Mouse (Mus musculus): Measurements from ENCODE around the gene Tpst1. TPM values are rescaled to one million over a fixed set of nuclear protein-coding genes. Genes with fewer than 3 reads are reported as not detected.
"Not testable (repeated sequence)": the region's sequence is repeated elsewhere in the genome, so short reads cannot be mapped to it uniquely, and the experiment has no call there.

Gene Tpst1
- 2.3 and 3.4 TPM in 2 replicates for polyA plus RNA-seq (2012)

DNA sequence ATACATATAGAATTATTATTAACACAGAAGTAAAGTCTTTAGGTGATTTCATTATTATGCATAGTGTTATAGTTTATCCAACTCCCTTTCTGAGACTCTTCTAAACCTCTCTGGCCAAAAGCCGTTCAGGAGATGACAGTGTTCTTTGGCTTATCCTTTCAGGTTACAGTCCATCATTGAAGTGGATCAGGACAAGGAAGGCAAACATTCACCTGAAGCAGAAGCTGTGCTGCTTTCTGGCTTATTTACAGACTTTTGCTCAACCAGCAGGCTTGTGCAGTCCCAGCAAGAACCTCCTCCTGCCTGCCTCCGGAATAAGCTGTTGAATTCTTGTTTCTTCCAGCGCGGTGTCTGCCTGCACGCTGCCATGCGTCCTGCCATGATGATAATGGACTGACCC lies at the start of gene Tpst1:
TSS of gene Tpst1 (plus strand) at position 301 of the 400 bp plus-strand sequence.
- H3K36me3 ChIP-seq (ENCODE audit: control insufficient read depth): no peaks in the 10 kb centered on the region
- TF ChIP-seq TAL1 (IDR thresholded peaks at IDR 0.05; ENCODE audit: low read length) (no peak), GATA1 (IDR thresholded peaks at IDR 0.05; ENCODE audit: low read length) (no peak)
- H3K4me1 ChIP-seq (ENCODE audit: control insufficient read depth): peaks cover 11% of the 10 kb centered on the region
- peaks cover 17% of the 10 kb centered on the region for H3K27me3 ChIP-seq (ENCODE audit: control insufficient read depth)
- H3K9me3 ChIP-seq (ENCODE audit: control insufficient read depth, low read length): no peaks in the 10 kb centered on the region
- H3K4me3 ChIP-seq (replicated peaks): no peak within 1 kb of the TSS

DNA sequence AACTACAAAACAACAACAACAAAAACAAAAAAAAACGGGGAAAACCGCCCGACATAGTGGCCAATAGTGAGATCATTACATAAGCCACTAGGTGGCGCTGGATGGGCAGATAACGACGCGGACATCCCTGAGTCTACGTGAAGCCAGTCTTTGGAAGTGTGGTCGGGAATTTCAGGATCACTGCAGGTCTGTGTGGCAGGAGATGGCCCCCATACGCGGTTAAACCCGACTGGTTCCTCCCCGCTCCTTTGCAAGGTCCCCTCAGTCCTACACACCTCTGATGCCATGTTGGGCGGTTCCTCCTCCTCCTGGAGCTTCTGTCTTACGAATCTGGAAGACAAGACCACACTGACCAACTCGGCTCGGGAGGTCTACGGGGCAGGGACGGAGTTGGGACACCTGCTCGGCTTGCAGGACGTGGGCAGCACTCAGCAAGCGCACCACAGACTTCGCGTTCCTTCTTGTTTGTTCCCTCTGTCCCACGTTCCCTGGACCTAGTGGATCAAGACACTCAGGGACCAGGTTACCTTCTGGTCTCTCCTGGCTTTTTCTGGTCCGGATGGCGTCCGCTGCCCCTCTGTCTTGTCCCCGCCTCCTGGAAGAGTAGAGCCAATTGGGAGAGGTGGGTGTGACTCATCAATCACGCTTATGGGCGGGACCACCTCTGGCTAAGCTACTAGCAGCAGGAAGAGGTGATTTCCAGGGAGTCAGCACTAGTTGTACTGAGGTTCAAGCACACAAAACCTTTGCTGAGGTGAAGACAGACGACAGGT lies 49.2 kb upstream of the Tpst1 start:
- peaks cover 31% of the 10 kb centered on the region for H3K4me1 ChIP-seq (ENCODE audit: control insufficient read depth)
- peaks cover 4% of the 10 kb centered on the region for H3K36me3 ChIP-seq (ENCODE audit: control insufficient read depth)
- peak; percentile 72 for TF ChIP-seq GATA1 (IDR thresholded peaks at IDR 0.05; ENCODE audit: low read length)
- no peak for TF ChIP-seq TAL1 (IDR thresholded peaks at IDR 0.05; ENCODE audit: low read length)
- H3K9me3 ChIP-seq (ENCODE audit: control insufficient read depth, low read length): no peaks in the 10 kb centered on the region
- H3K27me3 ChIP-seq (ENCODE audit: control insufficient read depth): peaks cover 12% of the 10 kb centered on the region
- H3K4me3 ChIP-seq (replicated peaks): peak overlapping the region; percentile 82

DNA sequence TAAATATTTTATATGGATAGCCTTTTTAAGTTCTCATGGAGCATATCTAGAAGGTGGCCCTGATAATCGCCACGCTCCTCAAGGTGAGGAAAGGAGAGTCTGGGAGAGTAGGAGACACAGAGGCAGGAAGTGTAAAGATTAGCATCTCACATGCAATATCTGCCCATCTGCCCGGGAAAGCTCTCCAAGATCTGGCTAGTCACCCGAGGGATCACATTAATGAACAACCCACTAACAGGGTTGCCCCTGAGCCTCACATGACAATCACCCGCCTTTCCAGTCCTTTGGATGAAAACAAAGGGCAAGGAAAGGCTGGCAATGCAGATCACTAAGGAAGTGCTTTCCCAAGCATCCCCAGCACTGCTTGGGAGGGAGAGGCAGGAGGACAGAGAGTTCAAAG lies 46.0 kb upstream of the Tpst1 start:
- no peak for TF ChIP-seq TAL1 (IDR thresholded peaks at IDR 0.05; ENCODE audit: low read length)
- H3K27me3 ChIP-seq (ENCODE audit: control insufficient read depth): peaks cover 12% of the 10 kb centered on the region
- peaks cover 51% of the 10 kb centered on the region for H3K4me1 ChIP-seq (ENCODE audit: control insufficient read depth)
- H3K36me3 ChIP-seq (ENCODE audit: control insufficient read depth): peaks cover 14% of the 10 kb centered on the region
- H3K4me3 ChIP-seq (replicated peaks): no peak overlapping the region
- H3K9me3 ChIP-seq (ENCODE audit: control insufficient read depth, low read length): no peaks in the 10 kb centered on the region

DNA sequence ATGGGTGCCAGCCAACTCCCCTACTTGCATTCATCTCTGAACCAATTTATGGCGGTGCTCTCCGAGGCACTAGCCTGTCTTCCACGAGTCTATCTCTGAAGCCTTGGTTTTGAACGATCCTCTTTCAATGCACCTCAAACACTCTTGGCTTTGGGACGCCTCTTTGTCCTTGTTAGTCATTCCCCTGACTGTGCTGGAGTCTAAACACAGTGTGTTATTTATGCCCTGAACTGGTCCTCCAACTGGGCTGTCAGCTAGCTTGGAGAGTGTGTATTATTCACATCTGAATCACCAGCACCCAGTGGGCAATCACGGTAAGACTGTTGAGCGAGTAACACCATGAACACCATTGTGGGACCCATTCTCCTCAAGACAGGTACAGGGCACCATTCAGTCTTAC lies 45.4 kb upstream of the Tpst1 start:
- Histone ChIP-seq H3K9me3 (ENCODE audit: control insufficient read depth, low read length) (no peaks in the 10 kb centered on the region), H3K36me3 (ENCODE audit: control insufficient read depth) (peaks cover 18% of the 10 kb centered on the region), H3K4me1 (ENCODE audit: control insufficient read depth) (peaks cover 57% of the 10 kb centered on the region), H3K4me3 (replicated peaks) (no peak overlapping the region), H3K27me3 (ENCODE audit: control insufficient read depth) (peaks cover 12% of the 10 kb centered on the region)
- TF ChIP-seq GATA1 (IDR thresholded peaks at IDR 0.05; ENCODE audit: low read length) (no peak), TAL1 (IDR thresholded peaks at IDR 0.05; ENCODE audit: low read length) (no peak)

DNA sequence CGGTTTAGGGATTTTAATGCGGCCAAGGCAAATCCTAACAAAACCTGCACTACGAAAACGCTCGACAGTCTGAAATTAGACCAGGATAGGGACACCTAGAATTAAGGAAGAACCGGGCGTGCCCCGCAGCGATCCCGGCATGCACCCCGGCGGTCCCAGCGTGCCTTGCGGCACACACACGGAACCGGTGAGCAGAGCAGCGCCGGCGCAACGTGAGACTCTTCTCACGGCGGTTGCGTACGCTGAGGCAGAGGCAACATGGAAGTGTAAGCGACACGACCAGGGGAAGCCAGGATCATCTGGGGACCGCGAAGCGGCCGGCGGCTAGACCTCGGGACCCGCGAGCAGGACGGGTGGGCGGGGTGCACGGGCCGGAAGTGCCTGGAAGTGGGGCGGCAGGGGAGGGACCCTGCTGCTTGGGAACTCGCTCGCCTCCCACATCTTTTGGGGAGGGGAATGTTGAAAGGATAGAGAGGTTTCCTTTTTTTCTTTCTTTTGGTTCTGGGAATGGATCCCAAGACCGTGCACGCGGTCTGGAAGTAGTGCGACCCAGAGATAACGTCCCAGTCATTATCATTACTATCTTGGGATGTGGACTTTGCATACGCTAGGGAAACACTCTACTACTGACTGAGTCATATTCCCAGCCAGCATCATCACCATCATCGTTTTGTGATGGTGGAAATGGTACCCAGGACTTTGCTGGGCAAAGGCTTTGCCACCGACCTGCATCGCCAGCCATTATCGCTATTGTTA lies 43.8 kb upstream of the Tpst1 start, which contains the start of the genes Asl and Crcp:
TSS of gene Asl (minus strand) at position 106 of the 756 bp plus-strand sequence.
TSS of gene Crcp (plus strand) at position 149 of the 756 bp plus-strand sequence.
- Histone ChIP-seq H3K27me3 (ENCODE audit: control insufficient read depth) (peaks cover 12% of the 10 kb centered on the region), H3K4me3 (replicated peaks) (peak within 1 kb of the TSS; percentile 73), H3K4me1 (ENCODE audit: control insufficient read depth) (peaks cover 55% of the 10 kb centered on the region), H3K9me3 (ENCODE audit: control insufficient read depth, low read length) (no peaks in the 10 kb centered on the region), H3K36me3 (ENCODE audit: control insufficient read depth) (peaks cover 22% of the 10 kb centered on the region)
- peak; percentile 50; the same call in 1 of the 2 replicates for TF ChIP-seq GATA1 (IDR thresholded peaks at IDR 0.05; ENCODE audit: low read length)
- no peak for TF ChIP-seq TAL1 (IDR thresholded peaks at IDR 0.05; ENCODE audit: low read length)

DNA sequence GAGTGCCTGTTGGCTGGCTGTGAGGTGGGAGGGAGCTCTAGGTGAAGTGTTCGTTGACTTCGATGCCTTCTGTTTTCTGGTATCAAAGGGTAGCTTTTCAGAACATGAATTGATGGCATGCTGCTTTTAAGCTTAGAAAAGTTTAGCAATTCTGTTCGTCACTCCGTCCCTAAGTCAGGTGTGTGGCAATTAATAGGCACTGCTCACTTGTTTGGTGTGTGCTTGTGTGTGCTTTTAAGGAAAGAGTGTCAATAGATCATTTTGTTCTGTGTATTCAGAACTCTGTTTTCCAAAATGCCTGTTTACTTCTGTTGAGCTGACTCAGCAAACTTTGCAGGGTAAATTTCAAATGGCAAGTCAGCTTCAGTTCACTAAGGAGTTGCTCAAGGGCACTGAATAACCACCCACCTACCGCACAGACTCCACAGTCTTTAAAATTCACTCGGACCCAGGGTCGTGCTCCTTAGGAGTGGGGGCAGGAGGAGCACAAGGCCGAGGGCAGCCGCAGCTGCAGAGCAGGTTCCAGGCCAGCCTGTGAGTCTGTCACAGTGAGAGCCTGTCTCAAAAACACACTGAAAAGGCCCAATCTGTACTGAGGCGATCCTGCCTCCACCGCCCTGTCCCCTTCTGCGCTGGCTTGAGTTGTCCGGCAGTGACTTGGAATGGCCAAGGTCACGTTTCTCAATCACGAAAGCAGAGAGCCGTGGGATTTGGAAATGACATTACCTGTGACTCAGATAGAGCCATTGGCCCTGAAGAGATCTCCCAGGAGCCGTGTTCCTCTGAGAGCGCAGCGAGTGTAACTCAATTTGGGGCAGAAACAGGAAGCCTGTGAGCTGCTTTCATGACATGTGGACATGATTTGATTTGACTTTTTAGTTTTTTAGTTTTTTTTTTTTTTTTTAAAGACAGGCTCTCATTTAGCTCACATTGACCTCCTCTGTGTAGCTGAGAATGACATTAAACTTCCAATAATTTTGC lies 41.4 kb upstream of the Tpst1 start:
- Histone ChIP-seq H3K4me3 (replicated peaks) (no peak overlapping the region), H3K4me1 (ENCODE audit: control insufficient read depth) (peaks cover 48% of the 10 kb centered on the region), H3K27me3 (ENCODE audit: control insufficient read depth) (peaks cover 8% of the 10 kb centered on the region), H3K36me3 (ENCODE audit: control insufficient read depth) (peaks cover 41% of the 10 kb centered on the region), H3K9me3 (ENCODE audit: control insufficient read depth, low read length) (no peaks in the 10 kb centered on the region)
- no peak for TF ChIP-seq TAL1 (IDR thresholded peaks at IDR 0.05; ENCODE audit: low read length)
- TF ChIP-seq GATA1 (IDR thresholded peaks at IDR 0.05; ENCODE audit: low read length): no peak

DNA sequence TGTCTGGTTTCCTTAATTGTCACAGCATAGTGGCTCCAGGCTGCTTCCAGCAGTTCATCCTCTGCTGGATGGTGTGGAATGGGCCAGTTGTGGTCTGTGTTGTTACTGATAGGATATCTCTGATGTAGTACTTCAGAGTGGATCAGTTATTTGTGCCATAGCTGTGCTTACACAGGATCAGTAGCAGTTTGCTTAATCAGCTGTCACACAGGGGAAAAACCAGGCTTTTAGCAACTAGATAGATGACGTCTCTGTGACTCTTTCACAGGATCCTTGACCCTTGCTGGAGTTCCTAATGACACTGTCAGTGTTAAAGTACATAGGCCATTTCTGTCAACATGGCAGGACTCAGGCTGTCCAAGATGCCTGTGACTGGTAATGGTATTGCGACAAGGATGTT lies 39.3 kb upstream of the Tpst1 start:
- no peaks in the 10 kb centered on the region for H3K9me3 ChIP-seq (ENCODE audit: control insufficient read depth, low read length)
- H3K36me3 ChIP-seq (ENCODE audit: control insufficient read depth): peaks cover 57% of the 10 kb centered on the region
- H3K4me3 ChIP-seq (replicated peaks): no peak overlapping the region
- no peaks in the 10 kb centered on the region for H3K27me3 ChIP-seq (ENCODE audit: control insufficient read depth)
- TF ChIP-seq GATA1 (IDR thresholded peaks at IDR 0.05; ENCODE audit: low read length) (no peak), TAL1 (IDR thresholded peaks at IDR 0.05; ENCODE audit: low read length) (no peak)
- peaks cover 42% of the 10 kb centered on the region for H3K4me1 ChIP-seq (ENCODE audit: control insufficient read depth)

DNA sequence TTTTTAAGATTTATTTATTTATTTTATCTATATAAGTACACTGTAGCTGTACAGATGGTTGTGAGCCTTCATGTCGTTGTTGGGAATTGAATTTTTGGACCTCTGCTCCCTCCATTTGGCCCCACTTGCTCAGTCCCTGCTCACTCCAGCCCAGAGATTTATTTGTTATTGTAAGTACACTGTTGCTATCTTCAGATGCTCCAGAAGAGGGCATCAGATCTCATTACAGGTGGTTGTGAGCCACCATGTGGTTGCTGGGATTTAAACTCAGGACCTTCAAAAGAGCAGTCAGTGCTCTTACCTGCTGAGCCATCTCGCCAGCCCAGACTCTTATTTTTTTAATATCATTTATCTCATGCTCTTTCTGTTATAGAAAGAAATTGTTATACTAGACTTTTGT lies 36.8 kb upstream of the Tpst1 start:
- H3K9me3 ChIP-seq (ENCODE audit: control insufficient read depth, low read length); H3K27me3 ChIP-seq (ENCODE audit: control insufficient read depth); H3K4me3 ChIP-seq (replicated peaks): not testable (repeated sequence)
- Histone ChIP-seq H3K4me1 (ENCODE audit: control insufficient read depth) (peaks cover 29% of the 10 kb centered on the region), H3K36me3 (ENCODE audit: control insufficient read depth) (peaks cover 69% of the 10 kb centered on the region)

Measured in erythroblast, embryonic 14.5 days (primary cell).